Mouse (Mus musculus) T-cell, adult 66 days (primary cell): ENCODE results near the gene Sema3f. TPM values are rescaled to one million over a fixed set of nuclear protein-coding genes. Genes with fewer than 3 reads are reported as not detected.

Source experiments
- total RNA-seq, 2 experiments: library from RNA; stranded (reverse); gene quantifications; 3 replicates in 1 of 2; 4 replicates in 1 of 2; pipeline ENCODE4 v1.2.4; 2023

Sema3f gene
- total RNA-seq: not detected

GRCm38 (mm10) chr9:107709697-107710483 lies at the start of gene Sema3f:
Gene Sema3f, minus strand, starts transcription at chr9:107710475.

GRCm38 (mm10) chr9:107679501-107679900 lies 30.8 kb downstream of the Sema3f start, which contains the start of gene Gnat1:
Gene Gnat1, minus strand, starts transcription at chr9:107679712.

GRCm38 (mm10) chr9:107669480-107669945 lies 40.8 kb downstream of the Sema3f start, which contains the start of gene Slc38a3:
Gene Slc38a3, minus strand, starts transcription at chr9:107669530.

GRCm38 (mm10) chr9:107635279-107636028 lies 74.8 kb downstream of the Sema3f start, which contains the start of gene Gnai2:
Gene Gnai2, minus strand, starts transcription at chr9:107635367.

Other genes with a start within 250 kb of the Sema3f start
- gene Tmem115, start 176.5 kb downstream of the Sema3f start, total RNA-seq: 10 to 100 TPM; 33.5 to 34.2 TPM
- 10 to 100 TPM; 16.0 to 20.4 TPM for gene Cyb561d2, start 168.3 kb downstream of the Sema3f start, total RNA-seq
- gene Nprl2, start 168.2 kb downstream of the Sema3f start, total RNA-seq: 10 to 100 TPM; 27.7 to 32.8 TPM
- 1 to 10 TPM in 1 of 2 experiments, under 1 TPM in 1; 0.68 to 3.0 TPM for gene Zmynd10, start 163.2 kb downstream of the Sema3f start, total RNA-seq
- 10 to 100 TPM; 82.6 to 85.1 TPM for gene Rassf1, start 158.9 kb downstream of the Sema3f start, total RNA-seq
- 10 to 100 TPM; 22.7 to 28.4 TPM for gene Tusc2, start 147.2 kb downstream of the Sema3f start, total RNA-seq
- 1 to 10 TPM; 3.9 to 4.3 TPM for gene Hyal2, start 142.5 kb downstream of the Sema3f start, total RNA-seq
- 1 to 10 TPM; 1.9 to 2.2 TPM for gene Hyal1, start 133.5 kb downstream of the Sema3f start, total RNA-seq
- 10 to 100 TPM in 1 of 2 experiments, 1 to 10 TPM in 1; 9.4 to 14.8 TPM for gene Naa80, start 131.6 kb downstream of the Sema3f start, total RNA-seq
- 1 to 10 TPM; 1.5 to 3.7 TPM for gene Hyal3, start 129.7 kb downstream of the Sema3f start, total RNA-seq
- 10 to 100 TPM; 24.5 to 35.8 TPM for gene Ifrd2, start 122.8 kb downstream of the Sema3f start, total RNA-seq
- gene Sema3b, start 101.2 kb downstream of the Sema3f start, total RNA-seq: under 1 TPM in 1 of 2 experiments, not detected in 1; 0.23 TPM
- 100 to 1,000 TPM; 472 to 497 TPM for gene Gnai2, start 75.1 kb downstream of the Sema3f start, total RNA-seq
- gene Slc38a3, start 40.9 kb downstream of the Sema3f start, total RNA-seq: not detected
- 1 to 10 TPM; 1.3 to 2.2 TPM for gene Gnat1, start 30.8 kb downstream of the Sema3f start, total RNA-seq
- gene Rbm5, start 60.5 kb upstream of the Sema3f start, total RNA-seq: 100 to 1,000 TPM; 261 to 285 TPM
- gene Rbm6, start 162.8 kb upstream of the Sema3f start, total RNA-seq: 100 to 1,000 TPM; 129 to 140 TPM
- gene Mon1a, start 177.7 kb upstream of the Sema3f start, total RNA-seq: 10 to 100 TPM; 17.0 to 19.9 TPM
- 1 to 10 TPM in 1 of 2 experiments, not detected in 1; 1.5 TPM for gene Mst1r, start 196.4 kb upstream of the Sema3f start, total RNA-seq
- gene Actl11, start 218.0 kb upstream of the Sema3f start, total RNA-seq: not detected
- not detected for gene Camkv, start 225.2 kb upstream of the Sema3f start, total RNA-seq
- 10 to 100 TPM in 1 of 2 experiments, 1 to 10 TPM in 1; 9.4 to 14.3 TPM for gene Traip, start 239.7 kb upstream of the Sema3f start, total RNA-seq